Mouse (Mus musculus) megakaryocyte, embryonic 14.5 days (primary cell): ENCODE results near the gene Fars2.

ENCODE experiments used
- FLI1 ChIP-seq: IDR thresholded peaks from 2 replicates; pipeline ENCODE4 v1.6.1; 2012; ENCODE audit warnings: low read length, inconsistent platforms, mixed read lengths
- GATA1 ChIP-seq: IDR thresholded peaks from 3 replicates; pipeline ENCODE4 v1.6.1; 2012; ENCODE audit warnings: mixed read lengths, low read length, inconsistent platforms, borderline replicate concordance

DNA sequence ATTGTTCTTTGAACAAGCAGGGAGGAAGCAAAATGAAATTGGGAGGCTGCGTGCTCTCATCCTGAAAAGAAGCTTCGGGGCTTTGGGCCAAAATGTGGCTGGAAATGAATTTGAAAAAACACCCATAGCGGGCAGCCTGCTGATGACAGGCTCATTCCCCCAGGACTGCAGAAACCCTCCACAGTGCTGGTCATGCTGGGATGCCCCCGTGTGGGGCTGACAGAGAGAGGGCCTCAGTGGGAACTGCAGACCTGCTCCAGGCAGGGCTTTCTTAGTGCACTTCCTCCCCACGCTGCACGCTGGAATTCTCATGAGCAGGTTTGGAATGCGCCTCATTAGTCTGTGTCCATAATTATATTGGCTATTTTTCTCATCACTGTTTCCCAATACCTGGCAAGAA lies 373.4 kb downstream of the Fars2 start:
- no peak for TF ChIP-seq GATA1
- no peak for TF ChIP-seq FLI1
